Mouse (Mus musculus): ENCODE data around the gene Sh3gl3. TPM values are rescaled to one million over a fixed set of nuclear protein-coding genes. Genes with fewer than 3 reads are reported as not detected.

Gene Sh3gl3
- polyA plus RNA-seq (2014; fragmentation: Illumina TruSeq; extraction: RNeasy Lipid Tissue Mini Kit (QIAGEN cat#74804); ENCODE audit: low read depth, low replicate concordance): 183 TPM

GRCm38 (mm10) chr7:82173540-82173939 is at the start of gene Sh3gl3:
Sh3gl3 (plus strand) TSS chr7:82173840.

GRCm38 (mm10) chr7:82335211-82336121 is 161.8 kb downstream of the Sh3gl3 start, which contains the start of gene Adamtsl3:
Adamtsl3 (plus strand) TSS chr7:82335694.

Other genes with a start within 250 kb of the Sh3gl3 start
- gene Hdgfl3, start 239.4 kb upstream of the Sh3gl3 start, polyA plus RNA-seq (2014; fragmentation: Illumina TruSeq; extraction: RNeasy Lipid Tissue Mini Kit (QIAGEN cat#74804); ENCODE audit: low read depth, low replicate concordance): 33.6 TPM
- 1.1 TPM for gene Bnc1, start 181.5 kb upstream of the Sh3gl3 start, polyA plus RNA-seq (2014; fragmentation: Illumina TruSeq; extraction: RNeasy Lipid Tissue Mini Kit (QIAGEN cat#74804); ENCODE audit: low read depth, low replicate concordance)
- gene Adamtsl3, start 161.9 kb downstream of the Sh3gl3 start, polyA plus RNA-seq (2014; fragmentation: Illumina TruSeq; extraction: RNeasy Lipid Tissue Mini Kit (QIAGEN cat#74804); ENCODE audit: low read depth, low replicate concordance): 0.20 TPM

All from testis, adult 10 weeks (tissue).